Mouse (Mus musculus) MEL (cell line): ENCODE measurements around the gene Ticam1. TPM values are rescaled to one million over a fixed set of nuclear protein-coding genes. Genes with fewer than 3 reads are reported as not detected.

Experiments used
- DNase-seq: peaks from one replicate; pipeline ENCODE4 v3.0.0; 2011; ENCODE audit warnings: low read depth, low spot score
- H3K27ac ChIP-seq: 2 replicates; pipeline ENCODE4 v1.5.1; 2012; ENCODE audit warnings: low read depth, mild to moderate bottlenecking, control low read depth, low read length, moderate library complexity; ENCODE audit not compliant: control insufficient read depth
- H3K27me3 ChIP-seq, 2 experiments: fragments of 150-350 bp in 1 of 2; sonication (generic) in 1 of 2; 2 replicates each; pipeline ENCODE4 v1.6.1; 2012; ENCODE audit warnings: low read length in 2 of 2, mild to moderate bottlenecking in 2 of 2, improper control_type of control experiment in 1 of 2, moderate library complexity in 1 of 2; ENCODE audit not compliant: insufficient read depth in 2 of 2, control insufficient read depth in 1 of 2
- H3K36me3 ChIP-seq, 2 experiments: 2 replicates each; pipeline ENCODE4 v1.6.1; 2012 to 2014; ENCODE audit warnings: low read length in 2 of 2, improper control_type of control experiment in 1 of 2, inconsistent platforms in 1 of 2, mild to moderate bottlenecking in 1 of 2; ENCODE audit not compliant: insufficient read depth in 2 of 2, control insufficient read depth in 1 of 2
- H3K4me1 ChIP-seq, 2 experiments: fragments of 150-350 bp in 1 of 2; sonication (generic) in 1 of 2; 2 replicates each; pipeline ENCODE4 v1.6.1; 2012; ENCODE audit warnings: low read length in 2 of 2, improper control_type of control experiment in 1 of 2, mild to moderate bottlenecking in 1 of 2; ENCODE audit not compliant: insufficient read depth in 2 of 2, control insufficient read depth in 1 of 2
- H3K4me3 ChIP-seq, 2 experiments: fragments of 150-350 bp in 1 of 2; sonication (generic) in 1 of 2; 2 replicates each; pipeline ENCODE4 v1.5.1; 2012; ENCODE audit warnings: low read depth in 2 of 2, low read length in 2 of 2, mild to moderate bottlenecking in 2 of 2, moderate library complexity in 2 of 2, control low read depth in 1 of 2, improper control_type of control experiment in 1 of 2; ENCODE audit not compliant: control insufficient read depth in 1 of 2, insufficient read depth in 1 of 2
- H3K79me2 ChIP-seq: 2 replicates; pipeline ENCODE4 v1.6.1; 2012; ENCODE audit warnings: mild to moderate bottlenecking, low read length, moderate library complexity; ENCODE audit not compliant: control insufficient read depth, poor library complexity, insufficient read depth
- H3K9ac ChIP-seq: 2 replicates; pipeline ENCODE4 v1.6.1; 2012; ENCODE audit warnings: low read depth, mild to moderate bottlenecking, control low read depth, low read length, moderate library complexity; ENCODE audit not compliant: control insufficient read depth, poor library complexity, severe bottlenecking
- H3K9me3 ChIP-seq: fragments of 150-350 bp; sonication (generic); replicated peaks from 2 replicates; pipeline ENCODE4 v1.6.1; 2012; ENCODE audit warnings: mild to moderate bottlenecking, low read length, improper control_type of control experiment, moderate library complexity; ENCODE audit not compliant: insufficient read depth
- BHLHE40 ChIP-seq: IDR thresholded peaks from 2 replicates; pipeline ENCODE4 v1.6.1; 2012; ENCODE audit warnings: low read depth, mild to moderate bottlenecking, inconsistent platforms, low read length, improper control_type of control experiment, borderline replicate concordance
- CHD2 ChIP-seq: IDR thresholded peaks from 2 replicates; pipeline ENCODE4 v1.6.1; 2011; ENCODE audit warnings: low read length, improper control_type of control experiment
- CTCF ChIP-seq, 3 experiments: IDR thresholded peaks in 2 of 3; conservative IDR thresholded peaks in 1 of 3; 2 replicates each; pipeline ENCODE4 v1.5.1; 2011 to 2012; ENCODE audit warnings: low read length in 3 of 3, low read depth in 2 of 3, mild to moderate bottlenecking in 2 of 3, improper control_type of control experiment in 1 of 3, inconsistent platforms in 1 of 3, mixed read lengths in 1 of 3, moderate library complexity in 1 of 3; ENCODE audit not compliant: control insufficient read depth in 1 of 3, insufficient read depth in 1 of 3, poor library complexity in 1 of 3, severe bottlenecking in 1 of 3
- ELF1 ChIP-seq: IDR thresholded peaks from 2 replicates; pipeline ENCODE4 v1.6.1; 2014; ENCODE audit warnings: low read depth, mild to moderate bottlenecking, inconsistent platforms, low read length, improper control_type of control experiment, moderate library complexity
- EP300 ChIP-seq, 2 experiments: IDR thresholded peaks; 2 replicates each; pipeline ENCODE4 v1.6.1; 2011; ENCODE audit warnings: improper control_type of control experiment in 2 of 2, low read length in 2 of 2, low read depth in 1 of 2, mild to moderate bottlenecking in 1 of 2
- ETS1 ChIP-seq: IDR thresholded peaks from 2 replicates; pipeline ENCODE4 v1.6.1; 2012; ENCODE audit warnings: low read depth, mild to moderate bottlenecking, inconsistent platforms, low read length, improper control_type of control experiment, moderate library complexity
- GABPA ChIP-seq: IDR thresholded peaks from 2 replicates; pipeline ENCODE4 v1.6.1; 2012; ENCODE audit warnings: low read depth, mild to moderate bottlenecking, inconsistent platforms, low read length, improper control_type of control experiment, moderate library complexity
- GATA1 ChIP-seq: IDR thresholded peaks from 2 replicates; pipeline ENCODE4 v1.6.1; 2011; ENCODE audit warnings: low read depth, low read length, improper control_type of control experiment
- HCFC1 ChIP-seq: IDR thresholded peaks from 2 replicates; pipeline ENCODE4 v1.6.1; 2012; ENCODE audit warnings: low read depth, mild to moderate bottlenecking, inconsistent platforms, low read length, improper control_type of control experiment, moderate library complexity
- JUND ChIP-seq: IDR thresholded peaks from 2 replicates; pipeline ENCODE4 v1.6.1; 2011; ENCODE audit warnings: low read depth, mild to moderate bottlenecking, improper control_type of control experiment, low read length
- KAT2A ChIP-seq: conservative IDR thresholded peaks from 2 replicates; pipeline ENCODE4 v1.6.1; 2012; ENCODE audit warnings: low read depth, low read length, improper control_type of control experiment, inconsistent platforms
- MAX ChIP-seq: IDR thresholded peaks from 2 replicates; pipeline ENCODE4 v1.6.1; 2011; ENCODE audit warnings: low read length, improper control_type of control experiment
- MAZ ChIP-seq: IDR thresholded peaks from 2 replicates; pipeline ENCODE4 v1.6.1; 2012; ENCODE audit warnings: low read depth, mild to moderate bottlenecking, inconsistent platforms, low read length, improper control_type of control experiment
- MEF2A ChIP-seq: IDR thresholded peaks from 2 replicates; pipeline ENCODE4 v1.6.1; 2014; ENCODE audit warnings: low read depth, mild to moderate bottlenecking, inconsistent platforms, low read length, improper control_type of control experiment; ENCODE audit not compliant: poor library complexity, insufficient replicate concordance, severe bottlenecking; ENCODE audit errors: extremely low read depth
- MXI1 ChIP-seq: IDR thresholded peaks from 2 replicates; pipeline ENCODE4 v1.6.1; 2011; ENCODE audit warnings: mild to moderate bottlenecking, low read depth, low read length, improper control_type of control experiment
- MYC ChIP-seq: IDR thresholded peaks from 2 replicates; pipeline ENCODE4 v1.6.1; 2011; ENCODE audit warnings: low read depth, mild to moderate bottlenecking, low read length, improper control_type of control experiment, moderate library complexity
- NELFE ChIP-seq: IDR thresholded peaks from 2 replicates; pipeline ENCODE4 v1.6.1; 2011; ENCODE audit warnings: low read depth, low read length, improper control_type of control experiment
- NRF1 ChIP-seq: IDR thresholded peaks from 2 replicates; pipeline ENCODE4 v1.6.1; 2014; ENCODE audit warnings: low read depth, mild to moderate bottlenecking, inconsistent platforms, low read length, improper control_type of control experiment, moderate library complexity; ENCODE audit not compliant: poor library complexity, insufficient read depth, severe bottlenecking
- POLR2A ChIP-seq, 2 experiments: IDR thresholded peaks; 2 replicates each; pipeline ENCODE4 v1.6.1; 2011 to 2012; ENCODE audit warnings: low read length in 2 of 2, mild to moderate bottlenecking in 2 of 2, control low read depth in 1 of 2, improper control_type of control experiment in 1 of 2, low read depth in 1 of 2, moderate library complexity in 1 of 2; ENCODE audit not compliant: control insufficient read depth in 1 of 2, insufficient read depth in 1 of 2, poor library complexity in 1 of 2
- POLR2AphosphoS2 ChIP-seq: IDR thresholded peaks from 2 replicates; pipeline ENCODE4 v1.6.1; 2011; ENCODE audit warnings: low read length, improper control_type of control experiment
- RAD21 ChIP-seq: IDR thresholded peaks from 2 replicates; pipeline ENCODE4 v1.6.1; 2011; ENCODE audit warnings: mild to moderate bottlenecking, low read depth, low read length, improper control_type of control experiment
- SIN3A ChIP-seq: IDR thresholded peaks from 2 replicates; pipeline ENCODE4 v1.6.1; 2012; ENCODE audit warnings: low read length, improper control_type of control experiment, inconsistent platforms
- SMC3 ChIP-seq: IDR thresholded peaks from 2 replicates; pipeline ENCODE4 v1.6.1; 2011; ENCODE audit warnings: low read depth, low read length, improper control_type of control experiment
- TAL1 ChIP-seq: IDR thresholded peaks from 2 replicates; pipeline ENCODE4 v1.6.1; 2012; ENCODE audit warnings: mild to moderate bottlenecking, inconsistent platforms, low read length, moderate library complexity, mixed read lengths
- TBP ChIP-seq: IDR thresholded peaks from 2 replicates; pipeline ENCODE4 v1.8.0; 2011; ENCODE audit warnings: low read depth, low read length, improper control_type of control experiment
- TCF12 ChIP-seq: IDR thresholded peaks from 2 replicates; pipeline ENCODE4 v1.6.1; 2014; ENCODE audit warnings: low read depth, mild to moderate bottlenecking, inconsistent platforms, low read length, improper control_type of control experiment, moderate library complexity
- USF1 ChIP-seq: IDR thresholded peaks from 2 replicates; pipeline ENCODE4 v1.6.1; 2014; ENCODE audit warnings: low read depth, mild to moderate bottlenecking, inconsistent platforms, low read length, improper control_type of control experiment, moderate library complexity
- ZC3H11A ChIP-seq: IDR thresholded peaks from 2 replicates; pipeline ENCODE4 v1.6.1; 2012; ENCODE audit warnings: low read depth, mild to moderate bottlenecking, inconsistent platforms, low read length, improper control_type of control experiment
- ZKSCAN1 ChIP-seq: IDR thresholded peaks from 2 replicates; pipeline ENCODE4 v1.6.1; 2012; ENCODE audit warnings: low read depth, mild to moderate bottlenecking, inconsistent platforms, low read length, improper control_type of control experiment, moderate library complexity
- ZMIZ1 ChIP-seq: IDR thresholded peaks from 2 replicates; pipeline ENCODE4 v1.6.1; 2012; ENCODE audit warnings: low read depth, mild to moderate bottlenecking, inconsistent platforms, low read length, improper control_type of control experiment, moderate library complexity
- ZNF384 ChIP-seq: IDR thresholded peaks from 2 replicates; pipeline ENCODE4 v1.6.1; 2012; ENCODE audit warnings: low read depth, mild to moderate bottlenecking, inconsistent platforms, low read length, improper control_type of control experiment
- polyA plus RNA-seq, 2 experiments: library from polyadenylated mRNA; stranded (reverse) in 1 of 2; unstranded in 1 of 2; fragments of >175 nt in 1 of 2; fragments of >200 nt in 1 of 2; gene quantifications; 2 replicates each; pipeline versions ENCODE4 v1.2.1 to v1.2.4; 2012; ENCODE audit warnings: low replicate concordance in 2 of 2, low read depth in 1 of 2; ENCODE audit not compliant: insufficient read length in 2 of 2, insufficient read depth in 1 of 2, missing spikeins in 1 of 2
- total RNA-seq: library from RNA; depleted of rRNA; stranded (reverse); fragments of 300-350 nt; gene quantifications from 2 replicates; pipeline ENCODE4 v1.2.3, GENCODE M21; 2012

Gene Ticam1
- total and polyA plus RNA-seq, 3 experiments: 4.6 to 8.7 TPM; not detected in 1

- TF ChIP-seq MEF2A: no peak
- no peak for TF ChIP-seq GABPA
- no peak for TF ChIP-seq ETS1
- peak; percentile 59 for TF ChIP-seq TBP
- TF ChIP-seq MXI1: peak; percentile 57; the same call in 1 of the 2 replicates
- TF ChIP-seq, all 39 proteins: peak for 18
These were observed 14.0 kb upstream of the Ticam1 start (continued) for GRCm38 (mm10) chr17:56290388-56291170.

- Histone ChIP-seq H3K9ac (peak overlapping the region; percentile 57), H3K4me1 (peaks cover 6 to 36% of the 10 kb centered on the region in 2 experiments; a peak in 3 of 4 replicates), H3K36me3 (peaks cover 0 to 21% of the 10 kb centered on the region in 2 experiments; a peak in 2 of 4 replicates), H3K4me3 (peak overlapping the region; percentile 60 to 93), H3K9me3 (no peaks in the 10 kb centered on the region), H3K79me2 (no peaks in the 10 kb centered on the region; the same call in 1 of the 2 replicates), H3K27me3 (no peaks in the 10 kb centered on the region), H3K27ac (peak overlapping the region; percentile 75)
- DNase-seq: peak; percentile 72
- TF ChIP-seq ETS1: peak; percentile 61
- no peak; the same call in 1 of the 2 replicates for TF ChIP-seq ZNF384
- TF ChIP-seq TAL1: peak; percentile 38; the same call in 1 of the 2 replicates
- TF ChIP-seq EP300 (IDR thresholded peaks at IDR 0.05; ENCODE audit: low read depth in 1 of 2, low read length in 2 of 2): peak; percentile 53 to 65; a peak in 2 of 4 replicates
- peak; percentile 94 for TF ChIP-seq BHLHE40
- no peak; the same call in 1 of the 2 replicates for TF ChIP-seq TCF12
- no peak for TF ChIP-seq TBP
- no peak; the same call in 1 of the 2 replicates for TF ChIP-seq HCFC1
- TF ChIP-seq MEF2A: no peak
- no peak for TF ChIP-seq ZKSCAN1
- no peak for TF ChIP-seq POLR2AphosphoS2
- TF ChIP-seq ZMIZ1: no peak
- TF ChIP-seq MXI1: peak; percentile 72
- no peak; a peak in 1 of 4 replicates for TF ChIP-seq POLR2A (IDR thresholded peaks at IDR 0.05; ENCODE audit: control insufficient read depth in 1 of 2, insufficient read depth in 1 of 2, low read depth in 1 of 2, low read length in 2 of 2, poor library complexity in 1 of 2)
- TF ChIP-seq SMC3: no peak
- peak; percentile 45; the same call in 1 of the 2 replicates for TF ChIP-seq GATA1
- TF ChIP-seq JUND: no peak
- TF ChIP-seq MYC: no peak
- no peak for TF ChIP-seq RAD21
- TF ChIP-seq ELF1: no peak
- TF ChIP-seq USF1: peak; percentile 80
- TF ChIP-seq SIN3A: peak; percentile 76
- TF ChIP-seq MAX: peak; percentile 52; the same call in 1 of the 2 replicates
- no peak for TF ChIP-seq GABPA
- no peak for TF ChIP-seq KAT2A
- TF ChIP-seq CHD2: no peak
- no peak for TF ChIP-seq MAZ
- TF ChIP-seq CTCF (IDR thresholded peaks at IDR 0.05 in 2 of 3, conservative IDR thresholded peaks at IDR 0.05 in 1 of 3; ENCODE audit: control insufficient read depth in 1 of 3, insufficient read depth in 1 of 3, low read depth in 2 of 3, low read length in 3 of 3, poor library complexity in 1 of 3, severe bottlenecking in 1 of 3): no peak
- TF ChIP-seq NRF1: no peak
- TF ChIP-seq ZC3H11A: no peak
- no peak for TF ChIP-seq NELFE
These were observed 13.1 kb upstream of the Ticam1 start for GRCm38 (mm10) chr17:56289371-56290331.
